Comparison of ENCODE assay signal across 8 mouse cellular contexts in genomic region chr5:24983539-24983938, GRCm38 (mm10).
DNase-seq lines count a peak whose midpoint lies in the region; ATAC-seq and TF ChIP-seq lines count a peak whose summit lies in the region.

No protein-coding gene starts in this region.

- no peak overlapping the region for H3K4me2 ChIP-seq in heart, embryonic 15.5 days
- H3K4me2 ChIP-seq in liver, embryonic 11.5 days: no peak overlapping the region
- H3K4me2 ChIP-seq in neural tube, embryonic 12.5 days (replicated peaks): no peak overlapping the region

- DNase-seq in layer of hippocampus, postnatal 10 days (ENCODE audit: low spot score in 2 of 2): peak; percentile 55 to 67
- DNase-seq in layer of hippocampus, adult 9-10 months (ENCODE audit: low spot score): no peak
- peak; percentile 23 for DNase-seq in G1E (ENCODE audit: low spot score)
- DNase-seq in cerebellum, postnatal 14 days: peak; percentile 66 to 79
- DNase-seq in liver, embryonic 11.5 days (ENCODE audit: low spot score): peak; percentile 66

- peak; percentile 63; the same call in 1 of the 2 replicates for TF ChIP-seq CTCF in G1E (IDR thresholded peaks at IDR 0.05; ENCODE audit: low read depth, low read length)

- no peak overlapping the region for H3K4me3 ChIP-seq in G1E (ENCODE audit: low read depth, low read length)
- H3K4me3 ChIP-seq in heart, embryonic 15.5 days: no peak overlapping the region
- H3K4me3 ChIP-seq in liver, embryonic 11.5 days (ENCODE audit: low read depth, low read length): no peak overlapping the region
- H3K4me3 ChIP-seq in neural tube, embryonic 12.5 days: no peak overlapping the region

- peaks cover 26% of the 10 kb centered on the region for H3K4me1 ChIP-seq in G1E (ENCODE audit: insufficient read depth, low read depth, low read length)
- peaks cover 88% of the 10 kb centered on the region for H3K4me1 ChIP-seq in heart, embryonic 15.5 days (replicated peaks)
- H3K4me1 ChIP-seq in liver, embryonic 11.5 days (replicated peaks; ENCODE audit: control insufficient read depth, insufficient read depth, low read length): peaks cover 33% of the 10 kb centered on the region
- no peaks in the 10 kb centered on the region; the same call in 1 of the 2 replicates for H3K4me1 ChIP-seq in neural tube, embryonic 12.5 days

- H3K27me3 ChIP-seq in G1E (ENCODE audit: insufficient read depth, low read length): peaks cover 27% of the 10 kb centered on the region
- H3K27me3 ChIP-seq in heart, embryonic 15.5 days: no peaks in the 10 kb centered on the region
- H3K27me3 ChIP-seq in liver, embryonic 11.5 days (replicated peaks; ENCODE audit: control insufficient read depth, insufficient read depth, low read length): peaks cover 2% of the 10 kb centered on the region
- no peaks in the 10 kb centered on the region for H3K27me3 ChIP-seq in neural tube, embryonic 12.5 days (replicated peaks)

- H3K9me3 ChIP-seq in G1E (replicated peaks): no peaks in the 10 kb centered on the region
- no peaks in the 10 kb centered on the region for H3K9me3 ChIP-seq in heart, embryonic 15.5 days (replicated peaks)
- H3K9me3 ChIP-seq in liver, embryonic 11.5 days (ENCODE audit: control insufficient read depth, low read length): no peaks in the 10 kb centered on the region
- H3K9me3 ChIP-seq in neural tube, embryonic 12.5 days: no peaks in the 10 kb centered on the region

- no peak overlapping the region for H3K9ac ChIP-seq in heart, embryonic 15.5 days
- no peak overlapping the region for H3K9ac ChIP-seq in liver, embryonic 11.5 days (ENCODE audit: low read depth, low read length)
- H3K9ac ChIP-seq in neural tube, embryonic 12.5 days: no peak overlapping the region

- H3K27ac ChIP-seq in heart, embryonic 15.5 days: peak overlapping the region; percentile 96
- no peak overlapping the region for H3K27ac ChIP-seq in liver, embryonic 11.5 days (ENCODE audit: low read depth, low read length)
- H3K27ac ChIP-seq in neural tube, embryonic 12.5 days: no peak overlapping the region

- no peak for ATAC-seq in G1E (ENCODE audit: extremely low read depth, insufficient number of reproducible peaks, low FRiP score, poor library complexity, severe bottlenecking)
- ATAC-seq in heart, embryonic 15.5 days (replicated peaks; ENCODE audit: insufficient number of reproducible peaks, insufficient read depth, low FRiP score, low read depth): 0 out of 2 replicates have a peak, but pooled peaks have one; percentile 5
- ATAC-seq in liver, embryonic 11.5 days (replicated peaks; ENCODE audit: low FRiP score): 0 out of 2 replicates have a peak, but pooled peaks have one; percentile 38
- ATAC-seq in neural tube, embryonic 12.5 days (ENCODE audit: low FRiP score, low read depth): peak; percentile 52
- ATAC-seq in erythroid progenitor cell, adult 5-6 weeks (replicated peaks; ENCODE audit: low FRiP score, poor library complexity, severe bottlenecking): no peak

- WGBS in heart, embryonic 15.5 days: 14% methylated on average over 3 of the region's 3 CpGs
- 6% methylated on average over 3 of the region's 3 CpGs for WGBS in liver, embryonic 11.5 days
- 16% methylated on average over 3 of the region's 3 CpGs for WGBS in neural tube, embryonic 12.5 days

- H3K36me3 ChIP-seq in G1E (replicated peaks): no peaks in the 10 kb centered on the region
- no peaks in the 10 kb centered on the region for H3K36me3 ChIP-seq in heart, embryonic 15.5 days
- H3K36me3 ChIP-seq in liver, embryonic 11.5 days (ENCODE audit: control insufficient read depth, insufficient read depth, low read length): no peaks in the 10 kb centered on the region
- no peaks in the 10 kb centered on the region for H3K36me3 ChIP-seq in neural tube, embryonic 12.5 days

Comparison
In these comparisons a context has a peak if more than half of its experiments do, and no peak if none do; other contexts are left out.
1. ATAC-seq: peak in heart, embryonic 15.5 days (single experiment), liver, embryonic 11.5 days (single experiment) and neural tube, embryonic 12.5 days (single experiment); none in G1E (single experiment) and erythroid progenitor cell, adult 5-6 weeks (single experiment).